Mouse (Mus musculus) heart, postnatal 25 days (tissue): ENCODE measurements at regions not wholly inside any gene's neighbourhood (a gene's known extent, or its start where the extent isn't known, plus 50 kb on each side); places are given as distances from the start of the nearest gene placed in this dataset.

Experiments
- DNase-seq: peaks from one replicate; pipeline ENCODE4 v3.0.0; 2022; ENCODE audit warnings: low spot score
- intact Hi-C: fragments of 180-260 bp; cut with DNase I; formaldehyde crosslinking; loops from one replicate; pipeline ENCODE4 v1.15.1; 2025

GRCm38 (mm10) chr3:121104571-121105407, 66.7 kb downstream of the Rwdd3 start:
- DNase-seq, result no peak
- intact Hi-C loops, result no loop called here

GRCm38 (mm10) chr3:121102871-121103270, 68.6 kb downstream of the Rwdd3 start:
- intact Hi-C loops, result no loop called here
- no peak for DNase-seq

- DNase-seq, result no peak
- intact Hi-C loops, result no loop called here
Measured at GRCm38 (mm10) chr3:121102120-121102519, 69.4 kb downstream of the Rwdd3 start.

- intact Hi-C loops, result no loop called here
- DNase-seq, result no peak
Measured at GRCm38 (mm10) chr3:121100211-121100860, 71.2 kb downstream of the Rwdd3 start.

- intact Hi-C loops, result no loop called here
- DNase-seq, result no peak
Measured at GRCm38 (mm10) chr3:121093509-121093908, 78.0 kb downstream of the Rwdd3 start.

- intact Hi-C loops, result no loop called here
- DNase-seq, result no peak
Measured at GRCm38 (mm10) chr3:121088724-121089123, 82.8 kb downstream of the Rwdd3 start.

- no peak for DNase-seq
- intact Hi-C loops, result no loop called here
Measured at GRCm38 (mm10) chr3:121068676-121069075, 102.8 kb downstream of the Rwdd3 start.

- intact Hi-C loops, result no loop called here
- no peak for DNase-seq
Measured at GRCm38 (mm10) chr3:121035904-121036549, 135.5 kb downstream of the Rwdd3 start.

GRCm38 (mm10) chr3:121025546-121026157, 145.8 kb downstream of the Rwdd3 start:
- no peak for DNase-seq
- intact Hi-C loops, result no loop called here

GRCm38 (mm10) chr3:121024810-121025209, 146.7 kb downstream of the Rwdd3 start:
- DNase-seq, result no peak
- intact Hi-C loops, result no loop called here

GRCm38 (mm10) chr3:121021126-121021848, 150.2 kb downstream of the Rwdd3 start:
- DNase-seq, result no peak
- intact Hi-C loops, result no loop called here

- intact Hi-C loops, result no loop called here
- no peak for DNase-seq
Measured at GRCm38 (mm10) chr3:121009223-121009622, 162.3 kb downstream of the Rwdd3 start.

- no peak for DNase-seq
- intact Hi-C loops, result no loop called here
Measured at GRCm38 (mm10) chr3:120983556-120984270, 187.8 kb downstream of the Rwdd3 start.

GRCm38 (mm10) chr3:120982795-120983555, 188.5 kb downstream of the Rwdd3 start:
- intact Hi-C loops, result no loop called here
- no peak for DNase-seq

GRCm38 (mm10) chr3:120982218-120982617, 189.3 kb downstream of the Rwdd3 start:
- DNase-seq, result no peak
- intact Hi-C loops, result no loop called here

- DNase-seq, result no peak
- intact Hi-C loops, result no loop called here
Measured at GRCm38 (mm10) chr3:120970746-120971466, 200.6 kb downstream of the Rwdd3 start.

GRCm38 (mm10) chr3:120946906-120947305, 224.6 kb downstream of the Rwdd3 start:
- DNase-seq, result no peak
- intact Hi-C loops, result no loop called here

GRCm38 (mm10) chr3:120934401-120934800, 237.1 kb downstream of the Rwdd3 start:
- intact Hi-C loops, result no loop called here
- DNase-seq, result no peak
